Mouse (Mus musculus) cerebellum, postnatal 14 days (tissue): ENCODE data around the gene Fam161b.
"Not testable (repeated sequence)": the region's sequence is repeated elsewhere in the genome, so short reads cannot be mapped to it uniquely, and the experiment has no call there.

Source experiments
- DNase-seq, 2 experiments: peaks; one replicate each; pipeline ENCODE4 v3.0.0; 2021; ENCODE audit warnings: mixed read lengths in 2 of 2

The Fam161b gene

GRCm38 (mm10) chr12:84373831-84374481 is 12.3 kb upstream of the Fam161b start:
- DNase-seq, result no peak

GRCm38 (mm10) chr12:84371647-84372046 is 10.0 kb upstream of the Fam161b start:
- DNase-seq, result no peak

DNA sequence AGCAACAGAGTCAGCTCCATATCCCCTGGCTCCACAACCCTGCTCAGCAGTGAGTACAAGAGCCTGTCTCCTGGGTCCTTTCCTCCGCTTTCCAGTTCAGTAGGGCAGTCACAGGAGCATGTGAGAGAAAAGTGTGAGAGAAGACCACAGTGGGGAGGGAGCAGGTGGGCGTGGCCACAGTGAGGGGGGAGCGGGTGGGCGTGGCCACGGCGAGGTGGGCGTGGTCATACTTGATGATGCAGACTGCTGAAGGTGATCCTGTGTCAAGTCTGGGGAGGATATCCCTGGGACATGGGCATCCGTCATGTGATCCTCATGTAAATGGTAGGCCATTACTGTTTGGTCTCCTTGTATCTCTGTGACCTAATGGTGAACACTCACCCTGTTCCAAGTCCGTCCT is 5.3 kb upstream of the Fam161b start:
- DNase-seq, result peak in 1 of 2 experiments; percentile 15

- no peak for DNase-seq
Observed at GRCm38 (mm10) chr12:84365137-84365536, 3.5 kb upstream of the Fam161b start.

DNA sequence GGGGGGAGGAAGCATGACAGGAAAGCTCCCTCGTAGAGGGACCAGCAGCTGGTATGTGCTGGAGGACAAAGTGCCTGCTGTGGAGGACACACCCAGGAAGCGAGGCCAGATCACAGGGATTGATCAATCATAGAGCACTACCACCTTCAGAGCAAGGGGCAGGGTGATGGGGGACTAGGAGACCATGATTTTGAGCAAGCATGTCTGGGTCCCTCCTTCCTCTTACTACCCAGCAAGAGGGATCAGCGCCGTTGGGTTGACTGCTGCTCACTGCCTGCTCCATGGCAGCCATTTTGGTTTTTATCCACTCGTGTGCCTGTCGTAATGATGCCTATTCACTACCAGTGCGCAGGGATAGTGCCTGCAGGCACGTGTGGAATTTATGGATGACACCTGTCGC is 2.7 kb upstream of the Fam161b start:
- DNase-seq, result no peak

DNA sequence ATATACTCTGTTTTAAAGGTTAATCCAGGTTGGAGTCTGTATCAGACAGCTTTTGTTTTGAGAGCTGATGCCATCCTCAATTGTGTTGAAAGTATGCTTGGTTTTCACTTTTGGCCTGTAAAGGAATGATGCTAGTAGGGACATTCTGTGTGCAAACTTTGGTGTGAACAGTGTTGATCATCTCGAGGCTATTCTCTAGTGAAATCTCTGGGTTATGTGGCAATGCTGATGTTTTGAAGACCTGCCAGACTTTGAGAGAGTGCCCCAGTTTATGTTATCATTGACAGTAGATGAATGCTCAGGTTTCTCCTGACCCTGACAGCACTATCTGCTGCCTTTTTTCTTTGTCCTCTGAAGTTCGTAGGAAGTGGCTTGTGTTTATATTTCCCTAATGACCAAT is 1.2 kb upstream of the Fam161b start:
- no peak for DNase-seq

GRCm38 (mm10) chr12:84358699-84359098 is 2.9 kb downstream of the Fam161b start:
- not testable (repeated sequence) for DNase-seq

DNA sequence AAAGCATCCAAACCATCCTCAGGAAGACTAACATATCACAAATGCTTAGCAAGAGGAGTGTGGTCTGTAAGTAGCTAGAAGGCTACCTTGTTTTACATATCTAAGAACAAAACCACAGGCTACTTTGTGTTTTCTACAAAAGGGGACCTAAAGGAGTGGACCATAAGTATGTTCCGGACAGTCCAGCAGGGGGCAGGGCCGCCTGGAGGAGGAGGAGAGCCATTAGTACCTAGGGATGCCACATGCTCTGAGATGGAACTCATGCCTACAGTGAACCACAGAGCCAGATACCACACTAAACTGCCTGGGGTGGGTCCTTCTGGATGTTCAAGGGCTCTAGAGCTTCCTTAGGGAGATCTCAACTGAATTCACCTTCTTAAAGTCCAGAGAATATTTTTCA is 14.4 kb downstream of the Fam161b start:
- DNase-seq, result peak in 1 of 2 experiments; percentile 26

- no peak for DNase-seq
Observed at GRCm38 (mm10) chr12:84336963-84337625, 24.5 kb downstream of the Fam161b start.

DNA sequence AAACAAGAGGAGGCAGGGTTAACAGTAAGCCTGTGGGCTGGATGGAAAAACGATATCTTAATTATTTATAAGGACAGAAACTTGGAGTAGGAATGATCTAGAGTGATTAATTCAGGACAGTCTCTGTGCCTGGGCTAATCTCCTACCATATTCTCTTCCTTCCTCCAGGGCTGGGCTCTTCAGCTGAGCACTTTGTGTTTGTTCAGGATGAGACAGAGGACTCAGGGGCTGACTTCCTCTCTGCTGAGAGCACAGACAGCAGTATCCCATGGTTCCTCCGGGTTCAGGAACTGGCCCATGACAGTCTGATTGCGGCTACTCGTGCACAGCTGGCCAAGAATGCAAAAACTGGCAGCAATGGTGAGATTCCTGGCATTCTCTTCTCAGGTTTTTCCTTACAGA is 34.5 kb downstream of the Fam161b start:
- no peak for DNase-seq

DNA sequence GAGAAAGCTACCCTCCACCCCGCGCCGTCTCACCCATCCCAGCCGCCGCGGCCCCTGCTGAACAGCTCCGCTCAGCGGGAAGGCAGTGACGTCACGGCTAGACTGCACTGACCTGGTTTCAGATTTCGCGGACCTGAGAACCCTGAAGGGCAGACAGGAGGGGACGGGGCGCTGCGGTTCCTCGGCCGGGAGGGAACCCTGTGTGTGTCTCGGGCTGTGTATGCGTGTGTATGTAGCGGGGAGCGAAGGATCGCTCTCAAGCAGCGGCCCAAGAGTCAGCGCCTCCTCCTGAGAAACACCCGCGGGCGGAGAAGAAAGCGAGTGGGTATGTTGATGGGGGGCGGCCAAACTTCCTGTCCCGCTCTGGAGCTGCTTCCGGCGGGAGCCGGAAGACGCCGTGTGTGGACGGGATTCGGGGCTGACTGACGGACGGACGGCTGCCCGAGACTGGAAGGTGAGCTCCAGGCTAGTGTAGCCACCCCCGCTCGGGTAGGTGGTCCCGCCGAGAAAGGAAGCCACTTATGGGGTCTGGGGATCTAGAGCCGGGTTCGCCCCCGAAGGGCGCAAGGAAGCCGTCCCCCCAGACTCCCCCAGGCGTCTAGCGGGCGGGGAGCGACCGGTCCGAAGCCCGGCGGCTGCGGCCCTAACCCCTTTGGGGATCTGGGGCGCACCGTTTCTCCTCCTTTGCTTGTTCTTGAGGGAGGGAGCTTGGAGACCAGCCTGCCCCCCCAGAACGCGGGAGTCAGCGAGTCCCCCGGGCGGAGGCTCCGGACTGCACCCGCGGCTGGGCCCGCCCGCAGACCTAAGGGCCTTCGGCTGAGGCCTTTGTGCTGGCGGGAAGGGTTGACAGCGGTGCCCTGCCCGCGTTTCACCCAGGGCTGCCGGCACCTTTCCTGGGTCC is 44.7 kb downstream of the Fam161b start, which contains the start of gene Zfp410:
Gene Zfp410 (plus strand): TSS at position 132 of the 901 bp plus-strand sequence.
- DNase-seq, result peak; percentile 91 to 92

GRCm38 (mm10) chr12:84316006-84316405 is 45.6 kb downstream of the Fam161b start:
- DNase-seq, result no peak

DNA sequence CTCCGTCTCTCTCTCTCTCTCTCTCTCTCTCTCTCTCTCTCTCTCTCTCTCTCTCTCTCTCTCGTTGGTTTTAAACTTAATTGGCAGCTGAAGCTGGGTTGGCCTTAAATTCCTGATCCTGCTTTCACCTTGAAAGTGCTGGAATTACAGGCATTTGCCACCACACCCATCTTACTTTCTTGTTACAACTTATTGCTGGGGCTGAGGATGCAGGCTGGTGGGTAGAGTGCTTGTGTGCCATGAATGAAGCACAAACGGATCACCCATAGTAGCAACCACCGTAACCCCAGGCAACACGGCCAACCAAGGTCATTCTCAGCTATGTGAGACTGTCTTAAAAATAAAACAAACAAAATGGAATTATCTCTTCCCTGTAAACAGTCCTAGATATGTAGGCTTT is 50.3 kb downstream of the Fam161b start:
- no peak for DNase-seq

DNA sequence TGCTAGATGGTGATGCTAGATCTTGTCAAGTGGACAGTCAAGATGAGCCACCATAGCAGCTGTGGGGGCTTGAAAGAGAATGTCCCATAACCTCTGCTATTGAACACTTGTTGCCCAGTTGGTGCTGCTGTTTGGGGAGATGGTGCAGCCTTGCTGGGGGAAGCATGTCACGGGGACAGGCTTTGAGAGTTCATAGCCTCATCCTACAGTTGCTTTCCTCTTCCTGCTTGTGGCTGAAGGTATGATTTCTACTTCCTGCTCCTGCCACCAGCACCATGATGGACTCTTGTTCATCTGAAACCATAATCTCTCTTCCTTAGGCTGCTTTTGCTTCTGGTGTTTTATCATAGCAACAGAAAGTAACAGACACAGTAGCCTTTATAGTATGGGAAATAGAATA is 57.1 kb downstream of the Fam161b start:
- DNase-seq, result no peak

DNA sequence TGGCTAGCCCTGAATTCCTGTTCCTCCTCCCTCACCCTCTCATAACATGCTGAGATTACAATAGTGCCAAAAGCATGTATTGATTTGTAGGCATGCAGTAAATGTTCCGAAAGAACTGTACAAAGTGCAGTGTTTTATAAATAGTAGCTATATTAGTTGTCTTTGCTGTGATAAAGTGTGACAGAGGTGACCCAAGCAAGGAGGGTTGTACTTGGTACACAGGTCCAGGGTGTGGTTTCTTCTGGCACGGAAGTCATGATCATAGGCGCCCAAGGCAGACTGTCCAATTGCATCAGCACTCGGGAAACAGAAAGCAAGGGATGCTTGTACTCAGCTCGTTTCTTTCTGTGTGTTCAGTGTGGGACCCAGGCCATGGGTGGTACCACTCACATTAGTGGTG is 57.5 kb downstream of the Fam161b start:
- no peak for DNase-seq

DNA sequence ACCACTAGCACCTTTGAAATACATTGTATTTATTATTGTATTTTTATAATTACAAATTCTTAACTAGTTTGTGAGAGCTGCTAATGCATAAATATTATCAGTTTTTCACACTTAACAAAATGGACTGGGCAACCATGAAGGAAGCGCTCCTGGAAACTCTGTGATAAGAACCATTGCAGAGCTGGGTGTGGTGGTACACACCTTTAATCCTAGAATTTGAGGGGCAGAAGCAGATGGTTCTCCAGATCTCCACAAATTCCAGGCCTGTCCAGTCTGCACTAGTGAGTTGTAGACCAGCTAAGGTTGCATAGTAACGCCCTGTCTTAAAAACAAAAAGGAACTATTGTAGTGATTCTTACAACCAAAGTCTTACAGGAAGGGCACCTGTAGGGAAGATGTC is 62.4 kb downstream of the Fam161b start:
- DNase-seq, result no peak

- DNase-seq, result no peak
Observed at GRCm38 (mm10) chr12:84297851-84298250, 63.8 kb downstream of the Fam161b start.
